Mouse (Mus musculus): ENCODE data around the gene Terf2. TPM values are rescaled to one million over a fixed set of nuclear protein-coding genes. Genes with fewer than 3 reads are reported as not detected.

The Terf2 gene
- total RNA-seq (2021) = 10 to 100 TPM; 31.2 to 35.8 TPM

- DNase-seq (ENCODE audit: extremely low spot score in 1 of 2, low spot score in 1 of 2) = peak; percentile 80 to 84
Observed at GRCm38 (mm10) chr8:107096366-107097036, at the start of gene Terf2. TSS of gene Terf2 (minus strand) at chr8:107096547.

GRCm38 (mm10) chr8:107143501-107143900, 47.2 kb upstream of the Terf2 start:
- no peak for DNase-seq (ENCODE audit: extremely low spot score in 1 of 2, low spot score in 1 of 2)

DNA sequence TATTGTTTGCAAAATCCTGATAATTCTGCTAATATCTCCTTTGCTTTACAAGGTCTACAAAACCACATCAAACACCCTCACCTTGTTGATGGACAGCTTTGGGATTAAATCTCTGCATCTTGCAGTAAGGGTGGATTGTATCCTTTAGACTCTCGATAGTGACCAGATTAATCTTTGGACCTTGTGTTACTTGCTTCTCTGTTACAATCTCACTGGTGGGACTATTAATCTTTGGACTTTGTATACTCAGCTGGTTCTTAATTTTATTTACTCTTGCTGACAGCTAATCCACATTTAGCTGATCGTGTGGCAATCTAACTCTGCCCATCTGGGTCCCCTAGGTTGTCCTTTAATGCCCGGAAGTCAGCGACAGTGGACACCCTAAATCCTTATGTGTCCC, 46.2 kb upstream of the Terf2 start:
- no peak for DNase-seq (ENCODE audit: extremely low spot score in 1 of 2, low spot score in 1 of 2)

DNA sequence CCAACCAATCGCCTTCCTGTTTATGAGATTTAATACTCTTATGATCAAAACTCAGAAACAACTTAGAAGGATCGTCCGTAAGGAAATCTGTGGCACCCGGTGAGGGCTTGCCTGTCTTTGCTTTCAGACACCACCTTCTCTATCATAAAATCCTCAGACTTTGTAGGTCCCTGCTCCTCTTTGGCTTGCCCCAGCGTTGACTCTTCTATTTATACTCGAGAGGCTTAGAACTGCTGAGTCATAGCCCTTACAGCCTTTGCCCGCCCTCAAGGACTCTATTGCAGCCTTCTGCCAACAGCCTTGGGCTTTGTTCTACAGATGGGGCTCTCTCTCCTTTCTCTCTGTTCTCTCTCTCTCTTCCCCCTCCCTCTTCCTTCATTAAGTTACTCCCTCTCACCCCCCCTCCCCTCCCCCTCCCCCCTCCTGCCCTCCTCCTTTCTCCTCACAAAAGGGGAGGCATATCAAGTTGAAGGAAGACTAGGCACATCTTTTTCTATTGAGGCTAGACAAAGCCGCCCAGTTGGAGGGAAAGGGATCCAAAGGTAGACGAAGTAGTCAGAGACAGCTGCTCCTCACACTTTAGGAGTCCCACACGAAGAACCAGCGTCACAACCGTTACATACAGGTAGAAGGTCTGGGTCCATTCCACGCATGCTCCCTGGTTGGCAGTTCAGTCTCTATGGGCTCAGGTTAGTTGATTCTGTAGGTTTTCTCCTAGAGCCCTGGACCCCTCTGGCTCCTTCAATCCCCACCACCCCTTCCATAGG, 43.5 kb upstream of the Terf2 start:
- DNase-seq (ENCODE audit: extremely low spot score in 1 of 2, low spot score in 1 of 2) = no peak

DNA sequence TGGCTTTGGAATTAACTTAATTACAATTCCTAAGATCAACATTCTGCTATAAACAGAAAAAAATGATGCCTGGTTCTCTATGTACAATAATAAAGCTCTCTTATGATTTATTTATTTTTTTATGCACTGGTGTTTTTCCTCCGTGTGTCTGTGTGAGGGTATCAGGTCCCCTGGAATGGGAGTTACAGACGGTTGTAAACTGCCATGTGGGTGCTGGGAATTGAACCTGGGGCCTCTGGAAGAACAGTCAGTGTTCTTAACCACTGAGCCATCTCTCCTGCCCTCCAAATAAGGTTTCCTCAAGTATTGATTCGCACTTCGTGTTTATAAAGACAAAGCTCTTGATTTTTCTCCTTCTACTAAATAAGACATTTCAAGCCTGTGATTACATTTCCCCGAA, 42.0 kb upstream of the Terf2 start:
- no peak for DNase-seq (ENCODE audit: extremely low spot score in 1 of 2, low spot score in 1 of 2)

DNA sequence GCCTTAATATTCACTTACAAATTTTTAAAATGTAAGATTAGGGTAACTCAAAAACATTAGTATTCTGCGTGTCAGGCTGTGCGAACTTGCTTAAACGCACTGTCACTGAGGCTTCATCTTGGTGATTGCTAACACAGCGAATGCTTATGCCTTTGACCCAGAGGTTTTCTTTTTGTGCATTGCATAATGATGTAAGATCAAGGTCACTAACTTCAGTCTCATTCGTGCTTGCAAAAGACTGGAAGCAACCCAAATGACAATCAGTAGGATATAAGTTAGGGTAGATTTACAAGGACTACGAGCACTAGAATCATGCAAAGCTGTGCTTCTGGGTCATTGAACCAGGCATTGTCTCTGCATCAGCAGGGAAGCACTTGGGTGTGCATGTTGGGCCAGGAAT, 41.2 kb upstream of the Terf2 start:
- no peak for DNase-seq (ENCODE audit: extremely low spot score in 1 of 2, low spot score in 1 of 2)

- DNase-seq (ENCODE audit: extremely low spot score in 1 of 2, low spot score in 1 of 2) = no peak
Observed at GRCm38 (mm10) chr8:107136003-107136612, 39.8 kb upstream of the Terf2 start.

GRCm38 (mm10) chr8:107133881-107134280, 37.5 kb upstream of the Terf2 start:
- no peak for DNase-seq (ENCODE audit: extremely low spot score in 1 of 2, low spot score in 1 of 2)

GRCm38 (mm10) chr8:107132581-107133491, 36.5 kb upstream of the Terf2 start:
- no peak for DNase-seq (ENCODE audit: extremely low spot score in 1 of 2, low spot score in 1 of 2)

GRCm38 (mm10) chr8:107130028-107130427, 33.7 kb upstream of the Terf2 start:
- DNase-seq (ENCODE audit: extremely low spot score in 1 of 2, low spot score in 1 of 2) = no peak

- no peak for DNase-seq (ENCODE audit: extremely low spot score in 1 of 2, low spot score in 1 of 2)
Observed at GRCm38 (mm10) chr8:107129171-107130025, 33.1 kb upstream of the Terf2 start.

DNA sequence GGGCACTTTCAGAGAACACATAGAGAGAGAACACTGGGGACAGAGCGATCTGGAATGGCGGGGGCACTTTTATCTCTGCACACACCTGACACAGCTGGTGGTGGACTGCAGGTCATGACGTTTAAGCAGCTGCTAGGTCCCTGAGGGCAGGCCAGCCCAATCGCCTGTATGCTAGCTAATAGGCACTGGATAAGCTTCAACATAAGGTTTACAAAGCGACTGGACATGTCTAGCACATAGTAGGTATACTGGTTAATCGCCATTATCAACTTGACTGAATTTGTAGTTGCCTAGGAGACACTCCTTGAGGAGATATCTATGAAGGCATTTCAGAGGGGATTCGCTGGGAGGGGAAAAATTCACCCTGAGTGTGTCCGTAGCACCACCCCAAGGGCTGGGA, 28.0 kb upstream of the Terf2 start:
- no peak for DNase-seq (ENCODE audit: extremely low spot score in 1 of 2, low spot score in 1 of 2)

DNA sequence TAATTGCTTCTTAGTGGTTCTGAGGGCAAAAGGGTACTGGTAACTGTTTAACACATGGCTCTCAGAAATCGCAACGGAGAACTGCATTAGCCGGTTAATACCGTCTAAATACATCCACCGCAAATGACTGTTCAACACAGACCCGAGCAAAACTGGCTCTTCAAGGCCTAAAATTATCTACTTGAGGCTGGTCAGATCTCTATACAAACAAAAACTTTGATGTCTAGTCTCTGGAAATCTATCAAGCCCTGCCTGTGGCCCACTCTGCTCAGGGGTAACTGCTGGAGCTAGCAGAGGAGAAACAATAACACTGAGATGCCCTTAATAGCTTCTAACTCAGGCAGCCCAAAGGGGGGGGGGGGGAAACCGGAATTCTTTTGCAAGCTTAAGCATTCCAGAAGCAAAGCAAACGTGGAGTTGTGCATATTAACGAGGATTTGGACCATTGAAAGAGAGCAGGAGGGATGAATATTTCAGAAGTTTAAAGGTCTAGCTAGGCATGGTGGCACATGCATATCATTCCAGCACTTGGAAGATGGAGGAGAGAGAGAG, 26.8 kb upstream of the Terf2 start:
- no peak for DNase-seq (ENCODE audit: extremely low spot score in 1 of 2, low spot score in 1 of 2)

DNA sequence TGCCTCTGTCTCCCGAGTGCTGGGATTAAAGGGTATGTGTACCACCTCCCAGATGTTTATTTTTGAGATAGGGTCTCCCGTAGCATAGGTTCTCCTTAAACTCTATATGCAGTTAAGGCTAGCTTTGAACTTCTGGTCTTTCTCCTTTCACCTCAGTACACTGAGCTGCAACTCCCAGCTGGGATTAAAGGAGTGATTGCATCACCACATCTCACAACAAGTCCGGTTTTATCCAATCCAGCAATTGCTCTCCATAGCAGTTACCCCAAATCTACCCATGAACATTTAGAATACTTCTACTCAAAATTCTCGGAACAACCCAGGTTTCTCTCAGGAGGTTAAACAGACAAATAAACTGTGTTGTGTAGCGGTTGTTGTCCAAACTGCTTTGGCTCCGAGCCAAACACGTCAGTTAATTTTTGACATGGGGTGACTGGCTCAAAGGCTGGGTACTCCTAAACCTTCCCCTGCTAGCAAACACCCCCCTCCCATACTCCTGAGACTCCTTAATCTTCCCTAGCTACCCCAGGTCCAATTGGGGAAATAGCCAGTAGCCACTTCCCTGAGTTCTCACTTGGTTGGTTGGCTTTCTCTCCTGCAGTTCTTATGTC, 25.4 kb upstream of the Terf2 start:
- no peak for DNase-seq (ENCODE audit: extremely low spot score in 1 of 2, low spot score in 1 of 2)

GRCm38 (mm10) chr8:107120806-107121205, 24.5 kb upstream of the Terf2 start:
- no peak for DNase-seq (ENCODE audit: extremely low spot score in 1 of 2, low spot score in 1 of 2)

GRCm38 (mm10) chr8:107119412-107119811, 23.1 kb upstream of the Terf2 start:
- DNase-seq (ENCODE audit: extremely low spot score in 1 of 2, low spot score in 1 of 2) = no peak

DNA sequence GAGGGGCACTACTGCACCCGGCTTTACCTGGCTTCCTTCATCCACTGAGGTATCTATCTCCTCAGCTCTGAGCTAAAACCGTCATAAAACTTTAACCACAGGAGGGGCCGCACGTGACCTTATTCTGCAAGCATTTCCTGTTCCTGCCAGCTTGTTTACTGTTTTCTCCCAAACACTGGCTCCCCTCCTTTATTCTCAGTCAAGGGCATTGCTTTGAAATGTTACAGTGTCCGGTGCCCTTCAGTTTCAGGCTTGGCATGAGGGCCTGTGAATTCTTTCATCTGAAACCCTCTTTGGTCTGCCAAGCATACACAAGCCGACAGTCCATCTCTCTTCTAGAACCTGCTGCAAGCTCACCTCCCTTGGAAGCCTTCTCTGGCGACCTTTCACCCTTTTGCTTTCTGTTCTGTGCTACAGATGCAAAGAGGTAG, 22.5 kb upstream of the Terf2 start:
- DNase-seq (ENCODE audit: extremely low spot score in 1 of 2, low spot score in 1 of 2) = no peak

DNA sequence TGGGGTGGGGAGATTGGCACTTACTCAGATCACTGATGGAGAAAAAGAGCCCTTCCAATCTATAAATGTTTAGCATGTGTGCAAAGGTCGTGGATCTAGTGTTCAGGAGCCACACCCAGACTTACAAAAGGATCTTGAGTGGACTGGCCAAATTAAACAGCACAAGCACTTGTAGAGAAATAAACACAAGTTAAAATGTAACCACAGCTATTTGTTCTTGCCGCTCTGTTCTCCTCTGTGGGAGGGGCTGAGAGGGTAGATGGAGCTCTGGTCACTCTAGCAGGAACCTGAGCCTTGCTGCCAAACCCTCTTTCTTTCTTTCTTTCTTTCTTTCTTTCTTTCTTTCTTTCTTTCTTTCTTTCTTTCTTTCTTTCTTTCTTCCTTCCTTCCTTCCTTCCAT, 20.7 kb upstream of the Terf2 start:
- no peak for DNase-seq (ENCODE audit: extremely low spot score in 1 of 2, low spot score in 1 of 2)

GRCm38 (mm10) chr8:107116023-107116422, 19.7 kb upstream of the Terf2 start:
- peak; percentile 65 to 86 for DNase-seq (ENCODE audit: extremely low spot score in 1 of 2, low spot score in 1 of 2)

Measured in layer of hippocampus, postnatal 25 days (tissue).